Mouse (Mus musculus) limb, embryonic 11.5 days (tissue): ENCODE results near the gene Spindoc. TPM values are rescaled to one million over a fixed set of nuclear protein-coding genes. Genes with fewer than 3 reads are reported as not detected.
"Not testable (repeated sequence)": the region's sequence is repeated elsewhere in the genome, so short reads cannot be mapped to it uniquely, and the experiment has no call there.

Experiments
- ATAC-seq: fragments of 200-750 bp; cut with Nextera tagmentation; 2 replicates; pipeline ENCODE4 v1.8.0; 2017; ENCODE audit warnings: low read depth; ENCODE audit not compliant: insufficient number of reproducible peaks, low FRiP score, low TSS enrichment
- DNase-seq: peaks from one replicate; pipeline ENCODE4 v3.0.0-alpha.2; 2015; ENCODE audit warnings: low spot score
- H3K27ac ChIP-seq: fragments of 300-500 bp; sonication (generic); replicated peaks from 2 replicates; pipeline ENCODE4 v1.5.1; 2014; ENCODE audit warnings: low read depth, mild to moderate bottlenecking, low read length
- H3K27me3 ChIP-seq: fragments of 300-500 bp; sonication (generic); 2 replicates; pipeline ENCODE4 v1.6.1; 2014; ENCODE audit warnings: mild to moderate bottlenecking, low read length, mixed read lengths; ENCODE audit not compliant: control insufficient read depth, insufficient read depth
- H3K36me3 ChIP-seq: fragments of 300-500 bp; sonication (generic); 2 replicates; pipeline ENCODE4 v1.6.1; 2014; ENCODE audit warnings: mild to moderate bottlenecking, low read length, moderate library complexity, mixed read lengths; ENCODE audit not compliant: control insufficient read depth, insufficient read depth
- H3K4me1 ChIP-seq: fragments of 300-500 bp; sonication (generic); 2 replicates; pipeline ENCODE4 v1.6.1; 2014; ENCODE audit warnings: low read length, mixed read lengths; ENCODE audit not compliant: control insufficient read depth, insufficient read depth
- H3K4me2 ChIP-seq: fragments of 300-500 bp; sonication (generic); 2 replicates; pipeline ENCODE4 v1.6.1; 2014; ENCODE audit warnings: low read depth, mild to moderate bottlenecking, moderate library complexity; ENCODE audit not compliant: severe bottlenecking
- H3K4me3 ChIP-seq: fragments of 300-500 bp; sonication (generic); 2 replicates; pipeline ENCODE4 v1.5.1; 2014; ENCODE audit warnings: low read depth, low read length
- H3K9ac ChIP-seq: fragments of 300-500 bp; sonication (generic); 2 replicates; pipeline ENCODE4 v1.6.1; 2014; ENCODE audit warnings: mild to moderate bottlenecking, low read length
- H3K9me3 ChIP-seq: fragments of 300-500 bp; sonication (generic); 2 replicates; pipeline ENCODE4 v1.6.1; 2016; ENCODE audit warnings: low read length; ENCODE audit not compliant: control insufficient read depth
- WGBS: fragments of 180-500 bp; shearing (Covaris S2); extraction: QIAGEN DNeasy Blood & Tissue Kit; methylation state at CpG from one replicate; pipeline ENCODE4 v1.1.7; 2014; 5-methylcytosine and 5-hydroxymethylcytosine counted together
- polyA plus RNA-seq: library from polyadenylated mRNA; unstranded; fragments of >200 nt; fragmentation: Nextera tagmentation; extraction: Ambion mirVana; gene quantifications from 2 replicates; pipeline ENCODE4 v1.2.1, GENCODE M21; 2014

Spindoc gene
- polyA plus RNA-seq, 1 experiment from 2014 or later: 47.9 TPM

DNA sequence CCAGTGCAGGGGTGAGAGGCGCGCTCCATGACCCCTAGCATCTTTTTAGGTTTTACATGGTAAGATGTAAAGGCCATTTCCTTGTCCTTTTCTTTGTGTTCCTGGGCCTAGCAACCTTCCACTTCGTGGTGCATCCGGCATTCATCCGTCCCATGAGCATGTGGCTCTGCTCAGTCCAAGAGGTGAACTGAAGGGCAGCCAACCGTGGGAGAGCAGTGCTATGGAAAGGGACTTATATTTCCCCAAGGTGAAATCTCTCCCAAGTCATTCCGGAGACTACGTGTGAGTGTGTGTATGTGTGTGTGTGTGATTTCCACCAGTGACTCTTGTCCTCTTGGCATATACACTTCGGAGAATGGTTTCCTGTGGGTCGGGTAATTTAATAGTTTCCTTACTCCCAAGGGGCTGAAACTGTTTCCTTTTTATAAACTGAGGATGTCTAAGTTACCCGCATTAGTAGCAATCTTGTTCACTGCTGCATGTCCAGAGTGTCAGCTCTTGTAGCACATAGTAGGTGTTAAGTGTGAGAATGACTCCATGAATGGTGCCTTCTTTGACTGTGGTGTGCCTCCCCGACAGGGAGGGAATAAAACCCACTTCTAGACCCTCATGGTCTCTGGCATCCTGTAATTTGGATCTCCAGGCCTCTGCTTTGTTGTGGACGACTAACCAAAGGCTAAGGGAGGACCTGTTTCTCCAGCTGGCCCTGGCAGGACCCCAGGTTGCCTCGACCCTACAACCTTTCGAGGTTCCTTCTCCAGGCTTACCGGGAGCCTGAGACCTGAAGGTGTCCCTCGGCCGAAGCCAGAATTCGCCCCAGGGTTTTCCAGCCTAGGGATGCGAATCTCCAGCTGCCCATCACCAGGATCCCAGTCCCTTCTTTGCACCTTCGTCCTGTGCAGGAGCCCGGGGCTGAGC lies 33.4 kb upstream of the Spindoc start:
- Histone ChIP-seq H3K9ac (peak overlapping the region; percentile 100), H3K4me1 (peaks cover 29% of the 10 kb centered on the region), H3K9me3 (no peaks in the 10 kb centered on the region), H3K27ac (peak overlapping the region; percentile 94), H3K4me3 (peak overlapping the region; percentile 75), H3K4me2 (peak overlapping the region; percentile 92), H3K36me3 (peaks cover 7% of the 10 kb centered on the region), H3K27me3 (no peaks in the 10 kb centered on the region)
- 34% methylated on average over 22 of the region's 22 CpGs for WGBS
- DNase-seq: no peak
- ATAC-seq: no peak; the same call in 1 of the 2 replicates

DNA sequence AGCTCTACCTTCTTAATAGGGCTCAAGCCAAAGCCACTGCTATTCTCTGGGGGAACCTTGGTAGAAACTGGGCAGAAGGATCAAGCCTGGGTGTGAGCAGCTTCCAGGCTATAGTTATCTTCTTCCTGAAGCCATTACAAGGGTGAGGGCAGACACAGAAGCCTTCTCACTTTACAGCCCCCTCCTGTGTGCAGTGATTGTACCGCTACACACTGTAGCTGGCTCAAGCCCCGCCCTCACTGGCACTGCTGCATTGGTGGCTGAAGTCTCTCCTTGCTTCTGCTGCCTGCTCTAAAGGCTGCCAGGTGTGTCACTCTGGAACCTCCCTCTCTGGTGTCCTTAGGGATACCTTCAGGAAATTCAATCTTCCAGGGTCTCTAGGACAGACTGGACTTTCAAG lies 29.6 kb upstream of the Spindoc start:
- Histone ChIP-seq H3K27me3 (no peaks in the 10 kb centered on the region), H3K27ac (no peak overlapping the region), H3K9ac (no peak overlapping the region), H3K4me1 (peaks cover 5% of the 10 kb centered on the region; the same call in 1 of the 2 replicates), H3K4me2 (no peak overlapping the region), H3K4me3 (no peak overlapping the region), H3K36me3 (no peaks in the 10 kb centered on the region), H3K9me3 (no peaks in the 10 kb centered on the region)
- DNase-seq (no peak), ATAC-seq (no peak)
- WGBS: 56% methylated on average over 2 of the region's 2 CpGs

DNA sequence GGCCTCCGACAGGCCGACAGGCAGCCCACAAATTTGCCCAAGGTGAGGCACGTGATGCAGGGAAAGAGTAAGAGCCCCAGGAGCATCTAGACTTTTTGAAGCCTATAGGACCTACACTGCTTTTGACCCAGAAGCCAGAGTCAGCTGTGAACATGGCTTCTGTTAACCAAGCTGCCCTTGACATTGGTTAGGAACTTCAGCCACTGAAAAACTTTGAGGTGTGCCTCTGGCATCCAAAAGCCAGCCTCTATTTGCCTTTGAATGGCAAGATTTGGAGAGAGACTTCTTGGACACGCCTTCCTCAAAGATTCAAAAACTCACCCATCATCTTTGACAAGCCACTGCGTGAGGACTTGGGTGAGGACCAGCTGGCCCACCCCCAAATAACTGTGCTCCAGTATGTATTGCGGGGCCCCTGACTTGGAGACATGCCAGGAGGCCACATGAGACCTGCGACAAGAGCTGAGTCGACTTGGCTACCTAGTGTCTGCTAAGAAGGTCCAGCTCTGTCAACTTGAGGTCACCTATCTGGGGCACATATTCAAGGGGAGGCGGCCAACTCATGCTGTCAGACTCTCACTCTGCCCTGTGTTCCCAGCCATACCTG lies 21.9 kb upstream of the Spindoc start:
- Histone ChIP-seq H3K4me2 (no peak overlapping the region), H3K4me3 (no peak overlapping the region), H3K4me1 (no peaks in the 10 kb centered on the region), H3K27me3 (no peaks in the 10 kb centered on the region), H3K9me3 (no peaks in the 10 kb centered on the region), H3K27ac (no peak overlapping the region), H3K9ac (no peak overlapping the region), H3K36me3 (no peaks in the 10 kb centered on the region)
- 83% methylated on average over 9 of the region's 9 CpGs for WGBS
- ATAC-seq (no peak), DNase-seq (no peak)

DNA sequence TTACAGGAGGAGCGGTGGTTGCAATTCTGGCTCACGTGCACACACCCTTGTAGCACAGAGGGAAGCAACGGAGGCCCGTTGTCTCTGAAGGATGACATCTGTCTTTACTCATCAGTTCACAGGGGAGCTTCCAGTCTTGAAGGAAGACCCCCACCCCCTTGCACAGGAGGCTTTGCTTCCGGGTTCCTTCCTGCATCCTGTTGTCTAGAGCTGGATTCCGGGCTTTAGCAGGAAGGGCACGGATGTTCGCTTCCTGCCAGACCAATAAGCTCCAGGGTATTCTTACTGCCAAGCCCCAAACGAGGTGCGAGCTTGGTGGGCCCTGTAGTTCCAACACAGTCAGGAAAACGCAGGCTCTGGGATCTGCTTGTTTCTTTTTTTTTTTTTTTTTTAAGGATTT lies 17.8 kb upstream of the Spindoc start:
- no peak for ATAC-seq

GRCm38 (mm10) chr19:7398898-7399297 lies 16.1 kb upstream of the Spindoc start:
- not testable (repeated sequence) for DNase-seq, ATAC-seq
- WGBS: 33% methylated on average over 24 of the region's 24 CpGs

More for the DNA sequence above, 17.8 kb upstream of the Spindoc start:
- no peak overlapping the region for H3K9ac ChIP-seq
- no peaks in the 10 kb centered on the region for H3K36me3 ChIP-seq
- no peaks in the 10 kb centered on the region for H3K4me1 ChIP-seq
- 77% methylated on average over 11 of the region's 11 CpGs for WGBS
- no peak overlapping the region for H3K4me3 ChIP-seq
- H3K9me3 ChIP-seq: no peaks in the 10 kb centered on the region
- H3K27ac ChIP-seq: no peak overlapping the region
- no peak overlapping the region for H3K4me2 ChIP-seq
- 0 out of 2 replicates have a peak, but pooled peaks cover 3% of the 10 kb centered on the region for H3K27me3 ChIP-seq
- DNase-seq: peak; percentile 33

DNA sequence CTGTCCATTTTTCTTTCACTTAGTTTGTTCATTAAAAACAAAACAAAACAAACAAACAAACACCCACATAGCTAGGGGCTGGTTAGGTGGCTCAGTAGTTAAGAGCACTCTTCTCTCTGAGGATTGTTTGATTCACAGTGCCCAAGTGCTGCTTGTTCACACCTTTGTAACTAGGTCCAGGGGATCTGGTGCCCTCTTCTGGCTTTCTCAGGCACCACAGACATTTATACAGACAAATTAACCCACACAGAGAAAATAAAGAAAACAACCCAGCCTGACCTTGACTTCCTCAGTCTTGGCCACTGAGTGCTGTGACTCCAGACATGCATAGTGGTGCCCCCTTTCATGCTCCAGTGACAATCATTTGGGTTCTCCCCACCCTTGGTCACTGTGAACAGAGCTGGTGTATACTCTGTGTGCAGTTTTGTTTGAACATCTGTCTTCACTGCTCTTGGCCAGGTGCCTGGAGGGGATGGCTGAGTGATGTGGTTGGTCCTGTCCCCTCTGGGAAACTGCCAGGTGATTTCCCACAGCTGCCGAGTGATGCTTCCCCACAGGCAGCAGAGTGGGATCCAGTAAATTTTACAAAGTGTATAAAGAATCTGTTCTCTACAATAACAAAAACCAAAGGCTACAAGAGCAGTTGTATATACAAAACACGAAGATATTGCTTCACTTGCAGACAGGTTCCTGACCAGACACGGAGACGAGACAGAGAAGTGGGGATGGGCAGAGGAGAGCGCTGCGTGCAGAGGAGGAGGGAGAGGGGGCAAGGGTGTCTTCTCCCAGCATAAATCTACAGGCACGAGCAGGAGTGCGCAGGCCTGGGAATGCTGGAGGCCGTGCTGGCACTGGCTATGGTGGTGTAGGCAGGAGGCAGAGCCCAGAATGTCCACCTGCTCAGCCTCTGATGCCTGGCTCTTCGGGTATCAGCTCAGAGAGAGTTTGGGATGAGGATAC lies 14.4 kb upstream of the Spindoc start:
- not testable (repeated sequence) for H3K4me1 ChIP-seq, DNase-seq, H3K9ac ChIP-seq, ATAC-seq, H3K36me3 ChIP-seq, H3K4me2 ChIP-seq, H3K27ac ChIP-seq, H3K9me3 ChIP-seq, H3K4me3 ChIP-seq, H3K27me3 ChIP-seq
- WGBS: 83% methylated on average over 5 of the region's 10 CpGs

More at GRCm38 (mm10) chr19:7398898-7399297, 16.1 kb upstream of the Spindoc start:
- H3K36me3 ChIP-seq, H3K27me3 ChIP-seq, H3K4me3 ChIP-seq, H3K9me3 ChIP-seq, H3K4me1 ChIP-seq, H3K4me2 ChIP-seq, H3K9ac ChIP-seq, H3K27ac ChIP-seq: not testable (repeated sequence)

- no peaks in the 10 kb centered on the region for H3K27me3 ChIP-seq
- peaks cover 7% of the 10 kb centered on the region; the same call in 1 of the 2 replicates for H3K9me3 ChIP-seq
- WGBS: 89% methylated on average over 6 of the region's 6 CpGs
- H3K4me2 ChIP-seq: no peak overlapping the region
- no peak overlapping the region for H3K27ac ChIP-seq
- H3K4me1 ChIP-seq: peaks cover 3% of the 10 kb centered on the region; the same call in 1 of the 2 replicates
- DNase-seq (no peak), ATAC-seq (no peak)
- no peak overlapping the region for H3K4me3 ChIP-seq
- H3K36me3 ChIP-seq: no peaks in the 10 kb centered on the region
- H3K9ac ChIP-seq: no peak overlapping the region
Observed at GRCm38 (mm10) chr19:7388488-7388887, 5.7 kb upstream of the Spindoc start.

DNA sequence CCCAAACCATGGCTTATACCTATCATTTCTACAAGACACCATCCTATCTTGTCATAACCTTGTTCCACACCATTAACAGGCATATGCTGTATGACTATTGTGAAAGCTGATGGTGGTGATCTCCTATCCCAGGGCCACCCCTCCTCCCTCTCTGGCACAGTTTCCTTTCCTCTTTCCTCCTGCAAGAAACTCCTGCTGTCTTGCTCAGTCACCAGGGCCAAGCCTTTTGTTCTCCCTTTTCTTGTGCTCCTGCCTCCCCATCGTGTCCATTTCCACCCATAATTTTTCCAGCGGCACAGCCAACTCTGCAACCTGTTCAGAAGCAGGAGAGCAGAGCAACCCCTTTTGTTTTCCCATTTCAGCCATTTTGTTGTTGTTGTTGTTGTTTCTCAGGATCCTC lies 3.2 kb upstream of the Spindoc start:
- H3K4me3 ChIP-seq: no peak overlapping the region
- no peak overlapping the region for H3K4me2 ChIP-seq
- H3K27me3 ChIP-seq: no peaks in the 10 kb centered on the region
- H3K9me3 ChIP-seq: peaks cover 7% of the 10 kb centered on the region; the same call in 1 of the 2 replicates
- no peak overlapping the region for H3K27ac ChIP-seq
- H3K36me3 ChIP-seq: no peaks in the 10 kb centered on the region
- ATAC-seq (no peak), DNase-seq (no peak)
- WGBS: 74% methylated on average over 2 of the region's 2 CpGs
- H3K4me1 ChIP-seq: peaks cover 11% of the 10 kb centered on the region
- no peak overlapping the region for H3K9ac ChIP-seq
